Mouse (Mus musculus) forebrain, embryonic 13.5 days (tissue): ENCODE measurements around the gene Rpl26. TPM values are rescaled to one million over a fixed set of nuclear protein-coding genes. Genes with fewer than 3 reads are reported as not detected.

Source experiments
- ATAC-seq: fragments of 200-750 bp; cut with Nextera tagmentation; 2 replicates; pipeline ENCODE4 v1.8.0; 2017
- H3K27ac ChIP-seq: fragments of 300-500 bp; sonication (generic); 2 replicates; pipeline ENCODE4 v1.5.1; 2015; ENCODE audit warnings: inconsistent platforms, mild to moderate bottlenecking, moderate library complexity
- H3K27me3 ChIP-seq: fragments of 300-500 bp; sonication (generic); 2 replicates; pipeline ENCODE4 v1.6.1; 2015; ENCODE audit warnings: mild to moderate bottlenecking, inconsistent platforms
- H3K36me3 ChIP-seq: fragments of 300-500 bp; sonication (generic); 2 replicates; pipeline ENCODE4 v1.6.1; 2015; ENCODE audit warnings: mild to moderate bottlenecking, inconsistent platforms; ENCODE audit not compliant: poor library complexity, severe bottlenecking
- H3K4me1 ChIP-seq: fragments of 300-500 bp; sonication (generic); 2 replicates; pipeline ENCODE4 v1.6.1; 2015; ENCODE audit warnings: inconsistent platforms
- H3K4me2 ChIP-seq: fragments of 300-500 bp; sonication (generic); 2 replicates; pipeline ENCODE4 v1.6.1; 2015; ENCODE audit warnings: inconsistent platforms, mild to moderate bottlenecking, moderate library complexity
- H3K4me3 ChIP-seq: fragments of 300-500 bp; sonication (generic); 2 replicates; pipeline ENCODE4 v1.5.1; 2015; ENCODE audit warnings: mild to moderate bottlenecking, inconsistent platforms
- H3K9ac ChIP-seq: fragments of 300-500 bp; sonication (generic); 2 replicates; pipeline ENCODE4 v1.6.1; 2015; ENCODE audit warnings: mild to moderate bottlenecking, inconsistent platforms
- H3K9me3 ChIP-seq: fragments of 300-500 bp; sonication (generic); replicated peaks from 2 replicates; pipeline ENCODE4 v1.6.1; 2016; ENCODE audit warnings: inconsistent platforms
- WGBS: fragments of 180-500 bp; shearing (Covaris S2); methylation state at CpG from one replicate; pipeline ENCODE4 v1.1.7; 2015; 5-methylcytosine and 5-hydroxymethylcytosine counted together
- polyA plus RNA-seq: library from polyadenylated mRNA; unstranded; fragments of >200 nt; fragmentation: Nextera tagmentation; extraction: Ambion mirVana; gene quantifications from 2 replicates; pipeline ENCODE4 v1.2.1, GENCODE M21; 2015

Gene Rpl26
- polyA plus RNA-seq, 1 experiment from 2014 or later: 887 TPM

GRCm38 (mm10) chr11:68892233-68892832, 9.1 kb upstream of the Rpl26 start:
- WGBS: 86% methylated on average over 14 of the region's 15 CpGs
- no peak overlapping the region for H3K27ac ChIP-seq
- ATAC-seq: no peak
- no peaks in the 10 kb centered on the region for H3K36me3 ChIP-seq
- no peak overlapping the region for H3K4me2 ChIP-seq
- H3K4me3 ChIP-seq: no peak overlapping the region
- no peak overlapping the region for H3K9ac ChIP-seq
- H3K27me3 ChIP-seq: no peaks in the 10 kb centered on the region
- H3K9me3 ChIP-seq: no peaks in the 10 kb centered on the region
- no peaks in the 10 kb centered on the region for H3K4me1 ChIP-seq

GRCm38 (mm10) chr11:68893911-68894464, 7.4 kb upstream of the Rpl26 start:
- Histone ChIP-seq H3K4me2 (no peak overlapping the region), H3K4me1 (no peaks in the 10 kb centered on the region), H3K27me3 (no peaks in the 10 kb centered on the region), H3K4me3 (no peak overlapping the region), H3K9ac (no peak overlapping the region), H3K36me3 (no peaks in the 10 kb centered on the region), H3K9me3 (no peaks in the 10 kb centered on the region), H3K27ac (no peak overlapping the region)
- WGBS: 79% methylated on average over 12 of the region's 12 CpGs
- ATAC-seq: no peak

GRCm38 (mm10) chr11:68896247-68896646, 5.1 kb upstream of the Rpl26 start:
- no peaks in the 10 kb centered on the region for H3K4me1 ChIP-seq
- H3K27me3 ChIP-seq: 0 out of 2 replicates have a peak, but pooled peaks cover 4% of the 10 kb centered on the region
- no peak overlapping the region for H3K4me3 ChIP-seq
- H3K36me3 ChIP-seq: no peaks in the 10 kb centered on the region
- no peaks in the 10 kb centered on the region for H3K9me3 ChIP-seq
- ATAC-seq: no peak
- H3K9ac ChIP-seq: no peak overlapping the region
- H3K27ac ChIP-seq: no peak overlapping the region
- H3K4me2 ChIP-seq: no peak overlapping the region
- WGBS: 96% methylated on average over 5 of the region's 5 CpGs

GRCm38 (mm10) chr11:68897120-68897519, 4.3 kb upstream of the Rpl26 start:
- no peak for ATAC-seq
- Histone ChIP-seq H3K9ac (no peak overlapping the region), H3K4me3 (no peak overlapping the region), H3K27ac (no peak overlapping the region), H3K9me3 (no peaks in the 10 kb centered on the region), H3K4me2 (no peak overlapping the region), H3K27me3 (0 out of 2 replicates have a peak, but pooled peaks cover 4% of the 10 kb centered on the region), H3K36me3 (no peaks in the 10 kb centered on the region), H3K4me1 (no peaks in the 10 kb centered on the region)
- 45% methylated on average over 4 of the region's 4 CpGs for WGBS

GRCm38 (mm10) chr11:68897838-68898237, 3.5 kb upstream of the Rpl26 start:
- WGBS: 80% methylated on average over 6 of the region's 6 CpGs
- no peak for ATAC-seq
- H3K36me3 ChIP-seq: peaks cover 4% of the 10 kb centered on the region
- no peak overlapping the region for H3K4me3 ChIP-seq
- H3K9me3 ChIP-seq: no peaks in the 10 kb centered on the region
- no peak overlapping the region for H3K9ac ChIP-seq
- no peak overlapping the region for H3K27ac ChIP-seq
- H3K4me1 ChIP-seq: peaks cover 6% of the 10 kb centered on the region
- H3K4me2 ChIP-seq: no peak overlapping the region
- H3K27me3 ChIP-seq: 0 out of 2 replicates have a peak, but pooled peaks cover 4% of the 10 kb centered on the region

- Histone ChIP-seq H3K9ac (no peak overlapping the region), H3K27me3 (0 out of 2 replicates have a peak, but pooled peaks cover 4% of the 10 kb centered on the region), H3K4me2 (no peak overlapping the region), H3K4me3 (no peak overlapping the region), H3K9me3 (no peaks in the 10 kb centered on the region), H3K27ac (no peak overlapping the region), H3K4me1 (peaks cover 8% of the 10 kb centered on the region), H3K36me3 (peaks cover 13% of the 10 kb centered on the region)
- no peak for ATAC-seq
- 88% methylated on average over 6 of the region's 6 CpGs for WGBS
Measured at GRCm38 (mm10) chr11:68898790-68899189, 2.6 kb upstream of the Rpl26 start.

- Histone ChIP-seq H3K4me3 (no peak overlapping the region), H3K27ac (no peak overlapping the region), H3K9ac (no peak overlapping the region), H3K9me3 (no peaks in the 10 kb centered on the region), H3K36me3 (peaks cover 24% of the 10 kb centered on the region), H3K27me3 (0 out of 2 replicates have a peak, but pooled peaks cover 4% of the 10 kb centered on the region), H3K4me1 (peaks cover 8% of the 10 kb centered on the region), H3K4me2 (no peak overlapping the region)
- ATAC-seq: no peak
- WGBS: 93% methylated on average over 8 of the region's 8 CpGs
Measured at GRCm38 (mm10) chr11:68899815-68900214, 1.6 kb upstream of the Rpl26 start.

- peak; percentile 39; the same call in 1 of the 2 replicates for ATAC-seq
- H3K27ac ChIP-seq: no peak overlapping the region
- 29% methylated on average over 31 of the region's 31 CpGs for WGBS
Measured at GRCm38 (mm10) chr11:68900519-68901350, 648 bp upstream of the Rpl26 start.

GRCm38 (mm10) chr11:68902047-68902364, 623 bp downstream of the Rpl26 start:
- Histone ChIP-seq H3K36me3 (peaks cover 46% of the 10 kb centered on the region), H3K4me3 (peak overlapping the region; percentile 94), H3K9me3 (no peaks in the 10 kb centered on the region), H3K4me2 (peak overlapping the region; percentile 77), H3K27me3 (0 out of 2 replicates have a peak, but pooled peaks cover 4% of the 10 kb centered on the region), H3K9ac (peak overlapping the region; percentile 99), H3K27ac (peak overlapping the region; percentile 88), H3K4me1 (peaks cover 8% of the 10 kb centered on the region)
- ATAC-seq: no peak
- WGBS: under 1% methylated on average over 10 of the region's 10 CpGs

More at GRCm38 (mm10) chr11:68900519-68901350, 648 bp upstream of the Rpl26 start:
- Histone ChIP-seq H3K36me3 (peaks cover 33% of the 10 kb centered on the region), H3K9me3 (no peaks in the 10 kb centered on the region), H3K4me2 (peak overlapping the region; percentile 77), H3K4me3 (peak overlapping the region; percentile 94), H3K9ac (peak overlapping the region; percentile 46), H3K4me1 (peaks cover 8% of the 10 kb centered on the region), H3K27me3 (0 out of 2 replicates have a peak, but pooled peaks cover 4% of the 10 kb centered on the region)

GRCm38 (mm10) chr11:68902367-68902766, 984 bp downstream of the Rpl26 start:
- H3K4me1 ChIP-seq: peaks cover 8% of the 10 kb centered on the region
- 4% methylated on average over 11 of the region's 11 CpGs for WGBS
- H3K4me2 ChIP-seq: peak overlapping the region; percentile 77
- peaks cover 49% of the 10 kb centered on the region for H3K36me3 ChIP-seq
- H3K9ac ChIP-seq: peak overlapping the region; percentile 99
- H3K4me3 ChIP-seq: peak overlapping the region; percentile 94
- H3K9me3 ChIP-seq: no peaks in the 10 kb centered on the region
- ATAC-seq: no peak
- no peak overlapping the region for H3K27ac ChIP-seq
- 0 out of 2 replicates have a peak, but pooled peaks cover 4% of the 10 kb centered on the region for H3K27me3 ChIP-seq

GRCm38 (mm10) chr11:68902823-68903222, 1.4 kb downstream of the Rpl26 start:
- H3K36me3 ChIP-seq: peaks cover 53% of the 10 kb centered on the region
- 0 out of 2 replicates have a peak, but pooled peaks cover 4% of the 10 kb centered on the region for H3K27me3 ChIP-seq
- H3K9me3 ChIP-seq: no peaks in the 10 kb centered on the region
- no peak overlapping the region for H3K27ac ChIP-seq
- peak overlapping the region; percentile 94 for H3K4me3 ChIP-seq
- peaks cover 8% of the 10 kb centered on the region for H3K4me1 ChIP-seq
- WGBS: 90% methylated on average over 5 of the region's 5 CpGs
- no peak for ATAC-seq
- peak overlapping the region; percentile 77 for H3K4me2 ChIP-seq
- peak overlapping the region; percentile 99 for H3K9ac ChIP-seq

GRCm38 (mm10) chr11:68903775-68904174, 2.4 kb downstream of the Rpl26 start:
- H3K4me1 ChIP-seq: peaks cover 8% of the 10 kb centered on the region
- no peak overlapping the region for H3K4me2 ChIP-seq
- H3K36me3 ChIP-seq: peaks cover 53% of the 10 kb centered on the region
- H3K27me3 ChIP-seq: 0 out of 2 replicates have a peak, but pooled peaks cover 4% of the 10 kb centered on the region
- no peaks in the 10 kb centered on the region for H3K9me3 ChIP-seq
- 92% methylated on average over 2 of the region's 2 CpGs for WGBS
- no peak overlapping the region for H3K9ac ChIP-seq
- no peak for ATAC-seq
- H3K27ac ChIP-seq: no peak overlapping the region
- H3K4me3 ChIP-seq: no peak overlapping the region
